Mouse (Mus musculus) limb, embryonic 11.5 days (tissue): ENCODE results near the gene Prkag1. TPM values are rescaled to one million over a fixed set of nuclear protein-coding genes. Genes with fewer than 3 reads are reported as not detected.

Source experiments
- ATAC-seq: fragments of 200-750 bp; cut with Nextera tagmentation; 2 replicates; pipeline ENCODE4 v1.8.0; 2017; ENCODE audit warnings: low read depth; ENCODE audit not compliant: insufficient number of reproducible peaks, low FRiP score, low TSS enrichment
- DNase-seq: peaks from one replicate; pipeline ENCODE4 v3.0.0-alpha.2; 2015; ENCODE audit warnings: low spot score
- H3K27ac ChIP-seq: fragments of 300-500 bp; sonication (generic); replicated peaks from 2 replicates; pipeline ENCODE4 v1.5.1; 2014; ENCODE audit warnings: low read depth, mild to moderate bottlenecking, low read length
- H3K27me3 ChIP-seq: fragments of 300-500 bp; sonication (generic); 2 replicates; pipeline ENCODE4 v1.6.1; 2014; ENCODE audit warnings: mild to moderate bottlenecking, low read length, mixed read lengths; ENCODE audit not compliant: control insufficient read depth, insufficient read depth
- H3K36me3 ChIP-seq: fragments of 300-500 bp; sonication (generic); 2 replicates; pipeline ENCODE4 v1.6.1; 2014; ENCODE audit warnings: mild to moderate bottlenecking, low read length, moderate library complexity, mixed read lengths; ENCODE audit not compliant: control insufficient read depth, insufficient read depth
- H3K4me1 ChIP-seq: fragments of 300-500 bp; sonication (generic); 2 replicates; pipeline ENCODE4 v1.6.1; 2014; ENCODE audit warnings: low read length, mixed read lengths; ENCODE audit not compliant: control insufficient read depth, insufficient read depth
- H3K4me2 ChIP-seq: fragments of 300-500 bp; sonication (generic); 2 replicates; pipeline ENCODE4 v1.6.1; 2014; ENCODE audit warnings: low read depth, mild to moderate bottlenecking, moderate library complexity; ENCODE audit not compliant: severe bottlenecking
- H3K4me3 ChIP-seq: fragments of 300-500 bp; sonication (generic); 2 replicates; pipeline ENCODE4 v1.5.1; 2014; ENCODE audit warnings: low read depth, low read length
- H3K9ac ChIP-seq: fragments of 300-500 bp; sonication (generic); 2 replicates; pipeline ENCODE4 v1.6.1; 2014; ENCODE audit warnings: mild to moderate bottlenecking, low read length
- H3K9me3 ChIP-seq: fragments of 300-500 bp; sonication (generic); 2 replicates; pipeline ENCODE4 v1.6.1; 2016; ENCODE audit warnings: low read length; ENCODE audit not compliant: control insufficient read depth
- WGBS: fragments of 180-500 bp; shearing (Covaris S2); extraction: QIAGEN DNeasy Blood & Tissue Kit; methylation state at CpG from one replicate; pipeline ENCODE4 v1.1.7; 2014; 5-methylcytosine and 5-hydroxymethylcytosine counted together
- polyA plus RNA-seq: library from polyadenylated mRNA; unstranded; fragments of >200 nt; fragmentation: Nextera tagmentation; extraction: Ambion mirVana; gene quantifications from 2 replicates; pipeline ENCODE4 v1.2.1, GENCODE M21; 2014

Prkag1 gene
- polyA plus RNA-seq, 1 experiment from 2014 or later, result 84.6 TPM

DNA sequence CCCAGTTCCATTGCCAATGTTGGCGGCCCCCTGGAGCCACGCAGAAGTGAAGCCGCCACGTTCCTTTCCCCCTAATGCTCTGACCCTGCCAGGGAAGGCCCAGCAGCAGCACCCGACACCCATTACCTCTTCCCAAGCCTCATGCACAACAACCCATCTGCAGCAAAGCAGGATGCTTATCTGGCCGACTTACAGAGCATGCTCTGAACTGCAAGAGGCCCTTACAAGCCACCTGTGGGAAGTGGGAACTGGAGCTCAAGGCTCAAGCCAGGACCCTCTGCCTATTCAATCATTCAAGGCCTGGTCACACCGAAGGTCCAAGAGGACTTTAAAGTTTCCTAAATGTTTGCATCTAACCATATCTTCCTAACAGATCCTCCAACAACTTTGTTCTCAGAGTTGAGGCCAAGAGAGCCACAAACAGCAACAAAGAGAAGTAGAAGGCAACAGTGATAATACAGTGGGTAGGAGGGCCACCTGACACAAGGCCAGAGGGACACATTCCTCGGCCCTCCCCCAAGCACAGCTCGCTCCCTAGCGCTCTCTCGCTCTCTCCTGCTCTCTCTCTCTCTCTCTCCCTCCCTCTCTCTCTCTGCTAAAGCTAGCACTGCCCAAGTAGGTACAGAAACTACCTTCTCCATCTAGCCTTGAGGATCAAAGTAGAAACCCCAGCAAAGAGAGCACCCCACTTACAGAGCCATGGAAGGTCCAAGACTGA, 37.2 kb upstream of the Prkag1 start:
- H3K27ac ChIP-seq, result no peak overlapping the region
- H3K4me3 ChIP-seq, result peak overlapping the region; percentile 94
- DNase-seq, result no peak
- no peaks in the 10 kb centered on the region for H3K9me3 ChIP-seq
- no peak for ATAC-seq
- WGBS, result 54% methylated on average over 11 of the region's 11 CpGs
- no peaks in the 10 kb centered on the region for H3K27me3 ChIP-seq
- H3K9ac ChIP-seq, result peak overlapping the region; percentile 99
- H3K36me3 ChIP-seq, result peaks cover 20% of the 10 kb centered on the region
- peaks cover 26% of the 10 kb centered on the region for H3K4me1 ChIP-seq
- peak overlapping the region; percentile 98 for H3K4me2 ChIP-seq

DNA sequence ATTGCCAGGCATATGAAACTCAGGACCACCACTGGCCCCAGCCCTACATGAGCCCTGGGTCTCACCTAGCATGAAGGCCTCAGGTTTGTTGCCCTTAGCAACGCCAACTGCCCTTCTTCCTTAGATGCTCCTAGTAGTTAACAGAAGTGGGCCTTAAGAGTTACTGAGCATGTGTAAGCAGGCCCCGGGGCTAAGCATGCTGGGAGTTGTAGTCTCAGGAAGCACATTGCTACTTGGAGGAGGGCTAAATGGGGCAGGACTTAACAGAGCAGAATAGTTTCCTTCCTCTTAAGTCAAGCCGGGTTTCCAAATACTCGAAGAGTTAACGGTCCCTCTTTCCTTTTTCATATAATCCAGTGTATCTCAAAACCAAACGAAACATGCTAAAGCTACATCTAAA, 36.0 kb upstream of the Prkag1 start:
- H3K36me3 ChIP-seq, result peaks cover 31% of the 10 kb centered on the region
- peaks cover 23% of the 10 kb centered on the region for H3K4me1 ChIP-seq
- no peak overlapping the region for H3K9ac ChIP-seq
- H3K4me3 ChIP-seq, result no peak overlapping the region
- no peaks in the 10 kb centered on the region for H3K9me3 ChIP-seq
- no peak overlapping the region for H3K27ac ChIP-seq
- ATAC-seq (no peak), DNase-seq (no peak)
- peak overlapping the region; percentile 20; the same call in 1 of the 2 replicates for H3K4me2 ChIP-seq
- no peaks in the 10 kb centered on the region for H3K27me3 ChIP-seq
- 80% methylated on average over 6 of the region's 6 CpGs for WGBS

DNA sequence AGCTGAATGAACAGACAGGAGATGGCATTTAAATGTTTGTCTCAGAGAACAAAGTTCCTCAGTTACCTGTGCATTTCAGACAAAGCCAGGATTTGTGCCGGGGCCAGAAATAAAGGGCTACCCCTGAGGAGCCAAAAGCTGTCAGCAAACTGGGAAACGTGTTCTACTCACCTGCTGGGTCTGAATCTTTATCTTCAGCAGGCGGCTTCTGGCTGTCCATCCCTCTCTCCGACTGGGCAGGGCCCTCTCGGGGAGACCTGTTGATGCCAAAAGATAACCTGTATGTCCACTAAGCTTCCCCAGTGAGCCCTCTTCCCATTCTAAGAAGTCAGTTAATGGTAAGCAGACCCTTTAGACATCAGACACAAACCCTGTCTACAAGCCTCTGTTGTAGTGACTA, 35.2 kb upstream of the Prkag1 start:
- no peak overlapping the region for H3K4me3 ChIP-seq
- H3K4me1 ChIP-seq, result peaks cover 23% of the 10 kb centered on the region
- H3K27ac ChIP-seq, result no peak overlapping the region
- DNase-seq (no peak), ATAC-seq (no peak)
- 87% methylated on average over 5 of the region's 5 CpGs for WGBS
- H3K36me3 ChIP-seq, result peaks cover 39% of the 10 kb centered on the region
- no peaks in the 10 kb centered on the region for H3K9me3 ChIP-seq
- H3K9ac ChIP-seq, result no peak overlapping the region
- no peak overlapping the region for H3K4me2 ChIP-seq
- no peaks in the 10 kb centered on the region for H3K27me3 ChIP-seq

DNA sequence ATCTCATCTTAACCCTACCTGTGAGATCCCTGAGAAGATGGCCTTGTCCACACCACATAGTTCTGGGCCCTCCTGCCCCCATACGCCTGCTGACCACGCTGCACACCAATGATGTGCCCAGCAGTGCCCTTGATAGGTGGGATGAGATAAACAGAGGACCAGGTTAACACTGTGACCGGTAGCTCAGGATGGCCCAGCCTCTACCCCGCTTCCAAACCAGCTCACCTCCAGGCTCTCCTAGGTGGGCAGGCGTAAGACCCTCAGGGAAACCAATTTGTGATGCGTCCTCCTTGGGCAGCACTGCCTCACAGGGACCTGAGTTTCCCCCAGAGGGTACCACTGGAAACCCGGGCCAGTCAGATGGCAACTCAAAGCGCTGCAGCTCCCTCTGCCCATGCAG, 34.5 kb upstream of the Prkag1 start:
- no peak overlapping the region for H3K4me2 ChIP-seq
- no peaks in the 10 kb centered on the region for H3K27me3 ChIP-seq
- H3K27ac ChIP-seq, result no peak overlapping the region
- no peaks in the 10 kb centered on the region for H3K9me3 ChIP-seq
- ATAC-seq (no peak), DNase-seq (no peak)
- H3K4me3 ChIP-seq, result no peak overlapping the region
- H3K9ac ChIP-seq, result no peak overlapping the region
- peaks cover 23% of the 10 kb centered on the region for H3K4me1 ChIP-seq
- 97% methylated on average over 8 of the region's 8 CpGs for WGBS
- peaks cover 46% of the 10 kb centered on the region for H3K36me3 ChIP-seq

DNA sequence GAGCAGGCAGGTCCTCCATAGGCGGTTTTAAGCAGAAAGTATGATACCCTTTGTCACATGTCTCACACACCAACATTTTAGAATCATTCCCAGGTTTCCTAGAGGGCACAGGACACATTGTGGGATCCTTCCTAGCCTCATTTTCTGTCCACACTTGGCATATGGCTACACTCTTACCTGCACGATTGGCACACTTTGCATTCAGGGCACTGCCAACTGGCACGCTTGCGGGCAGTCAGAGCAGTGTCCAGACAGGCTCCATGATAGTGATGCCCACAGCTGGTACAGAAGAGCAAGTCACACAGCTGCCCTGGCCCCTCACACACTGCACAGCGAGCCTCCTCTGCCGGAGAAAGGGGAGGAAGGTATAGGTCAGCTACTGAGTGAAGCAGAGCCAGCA, 33.6 kb upstream of the Prkag1 start:
- 91% methylated on average over 6 of the region's 6 CpGs for WGBS
- no peak for ATAC-seq
- Histone ChIP-seq H3K36me3 (peaks cover 55% of the 10 kb centered on the region), H3K4me2 (no peak overlapping the region), H3K4me1 (peaks cover 21% of the 10 kb centered on the region), H3K4me3 (no peak overlapping the region), H3K9me3 (no peaks in the 10 kb centered on the region), H3K27ac (no peak overlapping the region), H3K27me3 (no peaks in the 10 kb centered on the region), H3K9ac (no peak overlapping the region)
- DNase-seq, result no peak

DNA sequence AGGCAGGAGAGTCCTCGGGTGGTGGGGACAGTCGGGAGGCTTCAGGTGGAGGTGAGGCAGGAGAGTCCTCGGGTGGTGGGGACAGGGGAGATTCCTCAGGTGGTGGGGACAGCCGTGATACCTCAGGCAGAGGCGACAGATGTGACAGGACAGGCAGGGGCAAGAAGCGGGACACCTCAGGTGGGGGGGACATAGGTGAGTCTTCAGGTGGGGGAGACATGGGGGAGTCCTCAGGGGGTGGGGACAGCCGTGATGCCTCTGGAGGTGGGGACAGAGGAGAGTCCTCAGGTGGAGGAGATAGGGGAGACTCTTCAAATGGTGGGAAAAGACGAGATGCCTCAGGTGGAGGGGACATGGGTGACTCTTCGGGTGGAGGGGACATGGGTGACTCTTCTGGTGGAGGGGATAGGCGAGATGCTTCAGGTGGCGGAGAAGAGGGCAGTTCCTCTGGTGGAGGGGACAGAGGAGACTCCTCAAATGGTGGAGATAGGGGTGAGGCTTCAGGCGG, 32.2 kb upstream of the Prkag1 start:
- Histone ChIP-seq H3K4me1 (peaks cover 7% of the 10 kb centered on the region), H3K9ac (no peak overlapping the region), H3K4me2 (no peak overlapping the region), H3K36me3 (peaks cover 62% of the 10 kb centered on the region), H3K9me3 (no peaks in the 10 kb centered on the region), H3K4me3 (no peak overlapping the region), H3K27ac (no peak overlapping the region), H3K27me3 (no peaks in the 10 kb centered on the region)
- DNase-seq (no peak), ATAC-seq (no peak)
- WGBS, result 93% methylated on average over 12 of the region's 12 CpGs

DNA sequence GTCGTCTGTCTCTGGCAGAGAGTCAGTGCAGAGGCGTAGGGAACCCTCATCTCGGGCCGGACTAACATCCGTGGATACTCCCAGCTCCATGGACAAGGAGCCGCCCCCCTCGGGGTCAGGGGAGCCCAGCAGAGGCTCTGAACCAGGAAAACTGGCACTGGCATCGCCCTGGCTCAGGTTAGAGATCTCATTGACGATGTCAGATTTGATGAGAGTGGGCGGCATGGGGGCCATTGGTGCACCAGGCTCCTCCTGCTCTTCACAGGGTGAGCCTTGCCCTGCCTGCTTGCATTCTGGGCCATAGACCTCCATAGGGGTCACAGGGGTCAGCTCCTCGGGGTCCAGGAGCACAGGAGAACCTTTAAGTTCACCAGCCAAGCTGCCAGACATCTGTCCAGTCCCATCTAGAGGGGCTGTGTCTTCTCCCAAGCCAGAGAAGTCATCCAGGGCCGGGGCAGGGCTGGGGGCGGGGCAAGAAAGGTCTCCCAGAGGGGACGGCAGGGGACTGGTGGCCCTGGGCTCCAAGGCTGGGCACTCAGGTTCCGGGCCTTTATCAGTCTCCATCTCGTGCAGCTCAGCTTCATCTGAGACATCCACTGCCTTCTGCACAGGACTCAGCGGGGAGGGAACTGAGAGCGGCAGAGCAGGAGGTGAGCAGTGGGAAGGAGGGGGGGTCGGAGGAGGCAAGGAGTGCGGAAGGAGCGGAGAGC, 30.5 kb upstream of the Prkag1 start:
- peaks cover 72% of the 10 kb centered on the region for H3K36me3 ChIP-seq
- H3K4me2 ChIP-seq, result no peak overlapping the region
- H3K4me3 ChIP-seq, result no peak overlapping the region
- no peak overlapping the region for H3K9ac ChIP-seq
- DNase-seq (no peak), ATAC-seq (no peak)
- no peaks in the 10 kb centered on the region for H3K9me3 ChIP-seq
- no peak overlapping the region for H3K27ac ChIP-seq
- 89% methylated on average over 21 of the region's 21 CpGs for WGBS
- no peaks in the 10 kb centered on the region for H3K4me1 ChIP-seq
- no peaks in the 10 kb centered on the region for H3K27me3 ChIP-seq

DNA sequence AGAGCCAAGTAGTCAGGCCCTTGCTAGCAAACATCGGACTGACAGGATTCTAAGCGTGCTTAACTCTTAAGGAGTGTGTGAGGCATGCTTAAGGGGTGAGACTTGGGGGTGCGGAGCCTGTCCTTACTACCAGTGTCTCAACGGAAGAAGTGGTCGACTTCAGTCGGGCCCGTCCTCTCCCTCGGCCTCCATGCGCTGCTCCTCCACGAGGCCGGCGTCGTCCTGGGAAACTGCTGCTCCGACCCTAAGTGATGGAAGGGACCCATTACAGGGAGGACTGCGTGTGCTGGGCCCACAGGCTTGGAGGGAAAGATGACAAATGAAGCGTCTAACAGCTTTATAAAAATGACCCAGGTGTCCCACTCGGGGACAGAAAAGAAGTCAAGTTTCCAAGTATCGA, 29.6 kb upstream of the Prkag1 start:
- no peak overlapping the region for H3K4me3 ChIP-seq
- H3K9me3 ChIP-seq, result no peaks in the 10 kb centered on the region
- ATAC-seq, result no peak
- no peak overlapping the region for H3K4me2 ChIP-seq
- H3K4me1 ChIP-seq, result no peaks in the 10 kb centered on the region
- peaks cover 74% of the 10 kb centered on the region for H3K36me3 ChIP-seq
- no peaks in the 10 kb centered on the region for H3K27me3 ChIP-seq
- 96% methylated on average over 18 of the region's 18 CpGs for WGBS
- H3K9ac ChIP-seq, result no peak overlapping the region
- no peak for DNase-seq
- no peak overlapping the region for H3K27ac ChIP-seq
